Mouse (Mus musculus) forebrain, embryonic 14.5 days (tissue): ENCODE measurements around the gene Elp5. TPM values are rescaled to one million over a fixed set of nuclear protein-coding genes. Genes with fewer than 3 reads are reported as not detected.

Experiments used
- ATAC-seq: fragments of 200-750 bp; cut with Nextera tagmentation; 2 replicates; pipeline ENCODE4 v1.8.0; 2017; ENCODE audit warnings: mild to moderate bottlenecking, moderate library complexity
- DNase-seq: peaks from one replicate; pipeline ENCODE4 v3.0.0-alpha.2; 2015; ENCODE audit warnings: low spot score
- H3K27ac ChIP-seq: fragments of 300-500 bp; sonication (generic); 2 replicates; pipeline ENCODE4 v1.5.1; 2014; ENCODE audit warnings: low read depth, mild to moderate bottlenecking, control low read depth, low read length, moderate library complexity
- H3K27me3 ChIP-seq: fragments of 300-500 bp; sonication (generic); replicated peaks from 2 replicates; pipeline ENCODE4 v1.6.1; 2014; ENCODE audit warnings: low read length, control low read depth, mixed read lengths; ENCODE audit not compliant: control insufficient read depth, insufficient read depth
- H3K36me3 ChIP-seq: fragments of 300-500 bp; sonication (generic); 2 replicates; pipeline ENCODE4 v1.6.1; 2014; ENCODE audit warnings: low read length, control low read depth; ENCODE audit not compliant: control insufficient read depth, insufficient read depth
- H3K4me1 ChIP-seq: fragments of 300-500 bp; sonication (generic); 2 replicates; pipeline ENCODE4 v1.6.1; 2014; ENCODE audit warnings: antibody characterized with exemption, low read length, control low read depth; ENCODE audit not compliant: control insufficient read depth, insufficient read depth
- H3K4me2 ChIP-seq: fragments of 300-500 bp; sonication (generic); 2 replicates; pipeline ENCODE4 v1.6.1; 2014; ENCODE audit warnings: mild to moderate bottlenecking, control low read depth, low read length
- H3K4me3 ChIP-seq: fragments of 300-500 bp; sonication (generic); 2 replicates; pipeline ENCODE4 v1.5.1; 2014; ENCODE audit warnings: low read depth, low read length, control low read depth
- H3K9ac ChIP-seq: fragments of 300-500 bp; sonication (generic); 2 replicates; pipeline ENCODE4 v1.6.1; 2014; ENCODE audit warnings: mild to moderate bottlenecking, low read length, control low read depth, moderate library complexity
- H3K9me3 ChIP-seq: fragments of 300-500 bp; sonication (generic); replicated peaks from 2 replicates; pipeline ENCODE4 v1.6.1; 2016; ENCODE audit warnings: low read length, control low read depth, mixed read lengths; ENCODE audit not compliant: control insufficient read depth
- WGBS: fragments of 180-500 bp; shearing (Covaris S2); extraction: QIAGEN DNeasy Blood & Tissue Kit; methylation state at CpG from one replicate; pipeline ENCODE4 v1.1.7; 2014; 5-methylcytosine and 5-hydroxymethylcytosine counted together
- polyA plus RNA-seq: library from polyadenylated mRNA; unstranded; fragments of >200 nt; fragmentation: Nextera tagmentation; extraction: Ambion mirVana; gene quantifications from 2 replicates; pipeline ENCODE4 v1.2.1, GENCODE M21; 2014

Gene Elp5
- polyA plus RNA-seq, 1 experiment from 2014 or later, result 203 TPM

DNA sequence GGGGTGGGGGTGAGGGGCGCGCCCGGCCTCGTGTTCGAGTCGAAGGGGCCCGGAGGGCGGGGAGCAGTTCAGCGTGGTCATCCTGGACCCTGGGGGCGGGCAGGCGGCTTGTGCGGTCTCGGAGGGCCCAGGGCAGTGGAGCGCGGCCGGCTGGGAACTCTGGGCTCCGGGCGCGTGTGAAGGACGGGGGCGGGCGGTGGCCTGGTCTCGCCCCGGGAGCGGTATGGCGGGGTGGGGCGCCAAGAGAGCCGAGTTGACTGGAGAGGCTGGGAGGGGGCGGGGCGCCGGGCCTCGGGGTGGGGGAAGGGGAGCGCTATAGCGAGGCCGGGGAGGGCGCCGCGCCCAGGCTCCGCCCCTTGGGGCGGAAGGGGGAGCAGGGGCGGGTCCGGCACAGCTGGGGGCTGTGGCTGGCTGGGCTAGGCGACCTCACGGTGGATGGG lies 14.8 kb upstream of the Elp5 start:
- Histone ChIP-seq H3K27ac (peak overlapping the region; percentile 95), H3K27me3 (no peaks in the 10 kb centered on the region), H3K9me3 (no peaks in the 10 kb centered on the region), H3K9ac (peak overlapping the region; percentile 91), H3K36me3 (peaks cover 43% of the 10 kb centered on the region), H3K4me1 (peaks cover 28% of the 10 kb centered on the region), H3K4me3 (peak overlapping the region; percentile 96), H3K4me2 (peak overlapping the region; percentile 61)
- under 1% methylated on average over 33 of the region's 44 CpGs for WGBS
- DNase-seq, result peak; percentile 79
- peak; percentile 18 for ATAC-seq

DNA sequence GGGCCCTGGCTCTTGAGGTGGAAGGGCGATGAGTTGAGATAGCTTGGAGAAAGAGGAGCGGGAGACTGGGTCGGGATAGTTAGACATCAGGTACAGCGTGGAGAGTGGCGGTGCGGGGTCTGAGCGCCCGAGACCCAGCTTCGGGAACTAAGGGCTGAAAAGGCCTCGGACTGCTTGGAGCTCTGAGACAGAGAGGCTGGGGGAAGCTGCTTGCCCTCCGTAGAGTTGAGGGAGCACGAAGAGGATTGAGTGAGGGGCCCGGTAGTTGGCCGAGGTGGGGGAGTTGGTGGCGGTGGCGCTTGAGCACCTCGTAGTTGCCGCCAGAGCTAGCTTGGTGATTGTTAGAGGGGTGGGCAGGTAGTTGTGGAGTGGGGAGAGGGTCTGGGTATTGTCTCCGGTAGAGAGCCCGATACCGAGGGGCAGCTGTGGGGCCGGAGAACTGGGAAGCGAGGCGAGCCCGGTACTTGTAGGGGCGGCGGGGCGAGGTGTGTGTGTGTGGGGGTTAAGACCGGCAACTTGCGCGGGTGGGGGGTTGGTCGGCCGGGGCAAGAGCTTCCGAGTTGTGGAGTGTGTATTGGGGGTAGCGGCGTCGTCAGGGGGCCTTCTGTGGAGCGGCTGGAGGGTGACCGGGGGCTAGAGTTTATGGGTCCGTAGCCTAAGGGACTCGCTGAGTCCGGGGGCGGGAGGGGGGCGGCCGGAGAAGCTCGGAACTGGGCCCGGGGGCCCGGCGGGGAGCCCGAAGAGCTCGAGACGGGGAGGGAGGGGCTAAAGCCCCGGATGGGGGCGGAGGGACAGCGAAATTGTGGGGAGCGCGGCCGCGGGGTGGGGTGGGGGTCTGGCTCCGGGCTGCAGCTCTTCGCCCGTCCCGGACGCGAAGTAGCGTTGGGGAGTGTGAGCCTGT lies 14.1 kb upstream of the Elp5 start:
- Histone ChIP-seq H3K27ac (peak overlapping the region; percentile 95), H3K4me1 (peaks cover 21% of the 10 kb centered on the region), H3K4me2 (peak overlapping the region; percentile 61), H3K36me3 (peaks cover 43% of the 10 kb centered on the region), H3K4me3 (peak overlapping the region; percentile 96), H3K27me3 (no peaks in the 10 kb centered on the region), H3K9ac (peak overlapping the region; percentile 91), H3K9me3 (no peaks in the 10 kb centered on the region)
- ATAC-seq, result peak; percentile 0; the same call in 1 of the 2 replicates
- under 1% methylated on average over 64 of the region's 66 CpGs for WGBS
- peak; percentile 53 for DNase-seq

DNA sequence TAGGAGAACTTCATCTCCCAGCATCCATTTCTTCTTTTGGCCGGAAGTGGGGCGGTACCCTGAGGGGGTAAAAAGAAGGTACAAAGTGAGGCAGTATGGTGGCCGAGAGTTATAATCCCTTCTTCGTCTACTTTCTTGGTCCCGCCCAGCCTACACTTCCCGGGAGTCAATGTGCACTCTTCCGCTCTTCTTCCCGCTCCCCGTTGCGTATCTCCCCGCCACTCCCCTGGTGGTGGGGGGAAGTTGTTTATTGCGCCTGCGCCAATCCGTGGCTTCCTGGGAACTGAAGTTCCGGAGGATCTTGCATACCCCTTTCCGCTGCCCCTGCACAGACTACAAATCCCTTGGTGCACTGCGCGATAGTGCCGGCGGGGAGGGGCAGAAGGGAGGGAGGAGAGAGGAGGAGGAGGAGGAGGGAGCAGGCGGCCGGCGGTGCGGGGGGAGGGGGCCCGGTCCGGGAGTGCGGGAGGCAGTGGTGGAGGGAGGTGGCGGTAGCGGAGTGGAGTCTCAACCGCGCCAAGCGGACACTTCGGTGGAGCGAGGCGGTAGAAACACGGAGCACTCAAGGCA lies 13.2 kb upstream of the Elp5 start, which contains the start of gene Phf23:
Gene Phf23 (plus strand): TSS at position 387 of the 570 bp plus-strand sequence.
- Histone ChIP-seq H3K9me3 (no peaks in the 10 kb centered on the region), H3K4me3 (peak within 1 kb of the TSS; percentile 96), H3K36me3 (peaks cover 43% of the 10 kb centered on the region), H3K9ac (peak within 1 kb of the TSS; percentile 91), H3K4me1 (peaks cover 18% of the 10 kb centered on the region), H3K4me2 (peak within 1 kb of the TSS; percentile 61), H3K27me3 (no peaks in the 10 kb centered on the region), H3K27ac (peak within 1 kb of the TSS; percentile 95)
- 1% methylated on average over 36 of the region's 36 CpGs for WGBS
- peak; percentile 99 for DNase-seq
- peak; percentile 83 for ATAC-seq

DNA sequence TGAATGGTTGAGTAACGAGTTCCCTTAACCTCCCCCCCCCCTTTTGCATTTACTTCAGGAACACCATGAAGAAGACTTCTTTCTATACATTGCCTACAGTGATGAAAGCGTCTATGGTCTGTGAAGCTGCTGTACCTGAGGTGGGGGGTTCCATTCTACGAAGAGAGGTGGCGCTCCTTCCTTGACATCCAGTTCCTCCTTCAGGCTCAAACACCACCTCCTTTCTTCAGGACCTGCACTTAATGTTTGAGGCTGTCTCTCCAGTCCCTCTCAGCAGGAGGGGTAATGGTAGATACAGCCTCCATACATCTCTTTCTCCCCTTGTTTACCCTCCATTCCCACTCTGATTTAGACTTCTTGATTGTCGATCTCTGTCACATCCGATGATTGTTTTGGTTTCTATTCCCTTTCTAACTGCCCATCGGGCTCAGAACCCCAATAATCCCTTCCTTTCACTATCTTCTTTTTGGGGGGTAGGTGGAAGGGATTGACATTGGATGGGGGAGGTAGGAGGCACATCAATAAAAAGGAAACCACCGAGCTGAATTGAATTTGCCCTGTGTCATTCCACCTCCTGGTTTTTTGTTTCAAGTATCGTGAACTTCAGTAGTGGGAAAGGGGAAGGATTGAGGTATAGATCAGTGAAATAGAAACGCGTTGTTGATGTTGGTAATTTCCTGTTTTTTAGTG lies 12.2 kb upstream of the Elp5 start:
- Histone ChIP-seq H3K4me2 (peak overlapping the region; percentile 40), H3K27ac (no peak overlapping the region), H3K4me3 (peak overlapping the region; percentile 96; the same call in 1 of the 2 replicates)

DNA sequence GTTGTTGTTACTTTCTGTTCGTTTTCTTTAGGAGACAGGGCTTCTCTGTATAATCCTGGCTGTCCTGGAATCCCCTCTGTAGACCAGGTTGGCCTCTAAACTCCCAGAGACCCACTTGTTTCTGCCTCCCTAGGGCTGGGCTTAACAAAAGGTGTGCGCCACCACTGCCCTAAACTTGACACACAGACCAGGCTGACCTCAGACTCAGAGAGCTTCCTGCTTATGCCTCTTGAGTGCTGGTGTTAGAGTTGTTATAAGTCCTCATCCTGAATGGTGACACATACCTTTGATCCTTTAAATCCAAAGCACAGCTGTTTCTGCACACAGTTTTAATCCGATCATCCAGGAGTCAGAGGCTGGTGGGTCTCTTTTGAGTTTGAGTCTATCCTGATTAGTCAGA lies 10.6 kb upstream of the Elp5 start:
- Histone ChIP-seq H3K27ac (no peak overlapping the region), H3K4me1 (peaks cover 14% of the 10 kb centered on the region), H3K9ac (0 out of 2 replicates have a peak overlapping the region, but pooled peaks have one; percentile 21), H3K4me2 (peak overlapping the region; percentile 50), H3K36me3 (peaks cover 45% of the 10 kb centered on the region), H3K27me3 (no peaks in the 10 kb centered on the region), H3K9me3 (no peaks in the 10 kb centered on the region), H3K4me3 (peak overlapping the region; percentile 77; the same call in 1 of the 2 replicates)
- 83% methylated on average over 3 of the region's 3 CpGs for WGBS
- ATAC-seq (no peak), DNase-seq (no peak)

More for the DNA sequence above, 12.2 kb upstream of the Elp5 start:
- H3K4me1 ChIP-seq, result peaks cover 14% of the 10 kb centered on the region
- no peak for DNase-seq
- WGBS, result 86% methylated on average over 11 of the region's 11 CpGs
- ATAC-seq, result no peak
- H3K36me3 ChIP-seq, result peaks cover 45% of the 10 kb centered on the region
- no peak overlapping the region for H3K9ac ChIP-seq
- H3K9me3 ChIP-seq, result no peaks in the 10 kb centered on the region
- H3K27me3 ChIP-seq, result no peaks in the 10 kb centered on the region

DNA sequence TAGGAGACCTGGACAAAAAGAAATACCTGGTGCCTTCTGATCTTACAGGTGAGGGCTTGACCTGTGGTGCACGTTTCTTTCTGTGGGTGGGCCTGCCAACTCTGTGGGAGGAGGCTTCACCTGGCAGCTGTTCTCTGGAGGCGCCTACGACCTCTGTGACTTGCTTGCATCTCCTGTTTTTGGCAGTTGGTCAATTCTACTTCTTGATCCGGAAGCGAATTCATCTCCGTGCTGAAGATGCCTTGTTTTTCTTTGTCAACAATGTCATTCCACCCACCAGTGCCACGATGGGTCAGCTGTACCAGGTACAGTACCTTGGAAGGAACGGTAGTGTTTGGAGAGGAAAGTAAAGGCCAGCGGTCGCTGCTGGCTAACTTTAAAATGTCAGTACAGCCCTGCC lies 10.1 kb upstream of the Elp5 start:
- Histone ChIP-seq H3K4me2 (peak overlapping the region; percentile 50), H3K27ac (no peak overlapping the region), H3K27me3 (no peaks in the 10 kb centered on the region), H3K9me3 (no peaks in the 10 kb centered on the region), H3K9ac (peak overlapping the region; percentile 92), H3K4me1 (peaks cover 11% of the 10 kb centered on the region), H3K4me3 (peak overlapping the region; percentile 77), H3K36me3 (peaks cover 47% of the 10 kb centered on the region)
- DNase-seq (no peak), ATAC-seq (no peak)
- 84% methylated on average over 10 of the region's 10 CpGs for WGBS

DNA sequence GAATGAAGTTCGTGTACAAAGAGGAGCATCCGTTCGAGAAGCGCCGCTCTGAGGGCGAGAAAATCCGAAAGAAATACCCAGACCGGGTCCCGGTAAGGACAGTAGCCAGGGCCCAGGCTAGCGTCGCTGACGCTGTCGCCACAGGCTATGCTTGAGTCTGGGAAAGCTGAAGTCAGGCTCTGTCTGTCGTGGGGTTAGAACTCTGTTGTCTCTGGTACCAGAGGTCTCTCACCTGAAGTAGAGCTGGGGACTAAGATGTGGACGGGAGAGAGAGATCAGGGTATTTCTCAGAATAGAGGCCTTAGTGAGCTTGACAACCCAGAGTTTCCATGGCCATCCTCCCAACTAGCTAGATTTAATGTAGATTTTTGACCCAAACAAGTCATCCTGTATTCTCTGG lies 9.4 kb upstream of the Elp5 start:
- DNase-seq (no peak), ATAC-seq (peak; percentile 13; the same call in 1 of the 2 replicates)
- under 1% methylated on average over 15 of the region's 15 CpGs for WGBS
- Histone ChIP-seq H3K4me3 (peak overlapping the region; percentile 77), H3K4me2 (peak overlapping the region; percentile 50), H3K27me3 (no peaks in the 10 kb centered on the region), H3K9me3 (no peaks in the 10 kb centered on the region), H3K27ac (peak overlapping the region; percentile 85), H3K4me1 (peaks cover 11% of the 10 kb centered on the region), H3K9ac (peak overlapping the region; percentile 92), H3K36me3 (peaks cover 54% of the 10 kb centered on the region)

DNA sequence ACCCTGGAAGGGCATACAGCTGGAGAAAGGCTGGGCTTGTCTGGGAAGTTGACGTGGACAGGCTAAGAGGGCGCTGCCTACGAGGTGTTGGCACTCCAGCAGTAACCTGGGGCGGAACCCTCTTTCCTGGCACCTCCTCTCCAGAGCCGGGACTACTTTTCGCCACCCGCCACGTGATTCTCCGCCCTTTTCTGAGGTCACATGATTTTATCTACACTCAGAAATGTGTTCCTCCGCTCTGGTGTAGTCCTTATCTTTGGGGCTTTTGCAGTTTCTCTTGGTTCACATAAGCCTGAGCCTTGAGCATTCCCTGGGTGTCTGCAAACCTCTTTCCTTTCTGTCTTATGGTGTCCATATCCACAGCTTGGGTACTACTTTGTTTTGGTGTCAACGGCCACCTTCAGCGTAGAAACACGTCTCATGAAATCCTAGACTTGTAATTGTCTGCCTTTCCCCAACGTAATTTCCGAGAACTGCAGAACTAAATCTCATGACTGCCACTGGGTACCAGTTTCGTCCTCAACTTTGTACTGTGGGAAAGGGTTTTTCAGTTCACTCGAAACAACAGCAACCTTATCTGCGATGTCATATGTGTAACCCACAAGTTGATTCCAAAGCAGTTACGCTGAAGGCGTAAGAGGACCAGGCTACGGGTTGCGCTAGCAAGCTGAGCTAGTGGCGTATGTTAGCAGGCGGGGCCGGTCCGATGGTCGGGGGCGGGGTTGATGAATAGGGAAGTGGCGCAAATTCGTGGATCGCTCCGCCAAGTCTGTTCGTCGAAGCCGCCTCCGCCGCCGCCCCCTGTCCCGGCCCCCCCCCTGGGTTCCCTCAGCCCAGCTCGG lies 8.8 kb upstream of the Elp5 start, which contains the start of gene Gabarap:
Gene Gabarap (plus strand): TSS at position 294 of the 842 bp plus-strand sequence.
- 1% methylated on average over 40 of the region's 40 CpGs for whole genome bisulfite sequencing
- ATAC-seq, result peak; percentile 72

More for the DNA sequence above, 8.8 kb upstream of the Elp5 start, which contains the start of gene Gabarap:
- DNase-seq, result peak; percentile 98
- H3K4me1 ChIP-seq, result peaks cover 11% of the 10 kb centered on the region
- H3K27me3 ChIP-seq, result no peaks in the 10 kb centered on the region
- peak within 1 kb of the TSS; percentile 92 for H3K9ac ChIP-seq
- peak within 1 kb of the TSS; percentile 50 for H3K4me2 ChIP-seq
- no peaks in the 10 kb centered on the region for H3K9me3 ChIP-seq
- peaks cover 60% of the 10 kb centered on the region for H3K36me3 ChIP-seq
- peak within 1 kb of the TSS; percentile 77 for H3K4me3 ChIP-seq
- peak within 1 kb of the TSS; percentile 85 for H3K27ac ChIP-seq
